In the genomic region with DNA sequence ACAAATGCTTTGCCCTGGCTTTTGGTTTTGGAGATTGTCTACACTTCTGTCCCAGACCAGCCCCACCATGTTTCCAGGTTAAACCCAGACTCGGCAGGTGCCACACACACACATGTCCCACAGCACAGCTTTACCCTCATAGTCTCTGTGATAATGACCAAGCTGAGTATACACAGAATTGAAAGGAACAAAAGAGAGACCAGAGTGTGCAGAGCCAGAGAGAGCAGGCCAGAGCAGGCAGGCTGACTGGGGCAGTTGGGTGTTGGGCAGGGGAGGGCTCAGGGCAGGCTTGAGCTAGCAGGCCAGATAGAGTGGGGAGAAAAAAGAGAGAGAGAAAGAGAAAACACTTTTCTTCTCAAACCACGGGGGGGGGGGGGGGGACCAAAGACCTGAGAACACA, we compare ENCODE assay signal across 25 mouse cellular contexts. TPM values are rescaled to one million over a fixed set of nuclear protein-coding genes. Genes with fewer than 3 reads are reported as not detected.
"Had no signal": no experiment of that assay in that cellular context is flagged by ENCODE, and none has a peak within 500 bp of the region (broad histone marks: within the 10 kb centered on the region; RNA-seq: fewer than 3 reads in every experiment).

No protein-coding gene starts in this region.

- H3K4me3 ChIP-seq: kidney, embryonic 15.5 days; left cerebral cortex, adult 2 months; liver, embryonic 13.5 days had no signal

- H3K4me2 ChIP-seq: kidney, embryonic 15.5 days; liver, embryonic 13.5 days; midbrain, embryonic 11.5 days had no signal

- H3K4me1 ChIP-seq: kidney, embryonic 15.5 days; liver, embryonic 13.5 days had no signal

- DNase-seq: kidney, adult 8-10 months; kidney, postnatal 10 days; kidney, postnatal 36 days; layer of hippocampus, postnatal 36 days; liver, embryonic 13.5 days; lung, adult 2 months; lung, postnatal 14 days; lung, postnatal 4 days; midbrain, embryonic 14.5 days; right cerebral cortex, postnatal 4 days; spleen, adult 18-20 months; thymus, adult 18-20 months; thymus, postnatal 14 days; thymus, postnatal 4 days had no signal

- H3K9me3 ChIP-seq: kidney, embryonic 15.5 days; liver, embryonic 13.5 days had no signal

- H3K27ac ChIP-seq: kidney, embryonic 15.5 days; left cerebral cortex, adult 2 months; liver, embryonic 13.5 days had no signal

- H3K27me3 ChIP-seq: kidney, embryonic 15.5 days; liver, embryonic 13.5 days had no signal

- H3K9ac ChIP-seq: kidney, embryonic 15.5 days; liver, embryonic 13.5 days had no signal

- H3K36me3 ChIP-seq: kidney, embryonic 15.5 days; liver, embryonic 13.5 days had no signal

RNA-seq across cellular contexts. Expression of gene Btnl4, which starts 19.4 kb away (rescaled TPM):
- polyA plus RNA-seq: kidney, embryonic 15.5 days; limb, embryonic 11.5 days; limb, embryonic 14.5 days; liver, adult 2 months; liver, embryonic 13.5 days; lung, adult 2 months; lung, embryonic 16.5 days; midbrain, embryonic 11.5 days; midbrain, embryonic 14.5 days; midbrain, postnatal 0 days; neural tube, embryonic 11.5 days; neural tube, embryonic 14.5 days had no signal

RNA-seq across cellular contexts. Expression of gene Btnl6, which starts 20.6 kb away (rescaled TPM):
- polyA plus RNA-seq: kidney, embryonic 15.5 days; limb, embryonic 11.5 days; limb, embryonic 14.5 days; liver, adult 2 months; liver, embryonic 13.5 days; lung, adult 2 months; lung, embryonic 16.5 days; midbrain, embryonic 11.5 days; midbrain, embryonic 14.5 days; midbrain, postnatal 0 days; neural tube, embryonic 11.5 days; neural tube, embryonic 14.5 days; testis, adult 2 months had no signal
